Mouse (Mus musculus) liver, embryonic 14.5 days (tissue): ENCODE measurements around the gene Zbtb41.

Source experiments
- CTCF ChIP-seq: IDR thresholded peaks from 2 replicates; pipeline ENCODE4 v1.5.1; 2016; ENCODE audit warnings: antibody characterized with exemption, low read depth, control low read depth
- EP300 ChIP-seq: IDR thresholded peaks from 2 replicates; pipeline ENCODE4 v1.6.1; 2016; ENCODE audit warnings: antibody characterized with exemption, low read depth

GRCm38 (mm10) chr1:139494630-139495029, 72.5 kb downstream of the Zbtb41 start:
- TF ChIP-seq CTCF: no peak
- no peak for TF ChIP-seq EP300
